Mouse (Mus musculus) left cerebral cortex, postnatal 4 days (tissue): ENCODE measurements around the gene Tacr2. TPM values are rescaled to one million over a fixed set of nuclear protein-coding genes. Genes with fewer than 3 reads are reported as not detected.

Source experiments
- DNase-seq: peaks from one replicate; pipeline ENCODE4 v3.0.0-alpha.2; 2022
- intact Hi-C: fragments of 180-260 bp; cut with DNase I; formaldehyde crosslinking; loops from one replicate; pipeline ENCODE4 v1.15.1; 2025
- total RNA-seq, 2 experiments: library from RNA; stranded (reverse); gene quantifications; 2 replicates each; pipeline ENCODE4 v1.2.3; 2021

The Tacr2 gene
- total RNA-seq, 2 experiments from 2014 or later = not detected

GRCm38 (mm10) chr10:62296086-62296872, 44.0 kb downstream of the Tacr2 start:
- intact Hi-C loops = no loop called here
- DNase-seq = peak; percentile 27

DNA sequence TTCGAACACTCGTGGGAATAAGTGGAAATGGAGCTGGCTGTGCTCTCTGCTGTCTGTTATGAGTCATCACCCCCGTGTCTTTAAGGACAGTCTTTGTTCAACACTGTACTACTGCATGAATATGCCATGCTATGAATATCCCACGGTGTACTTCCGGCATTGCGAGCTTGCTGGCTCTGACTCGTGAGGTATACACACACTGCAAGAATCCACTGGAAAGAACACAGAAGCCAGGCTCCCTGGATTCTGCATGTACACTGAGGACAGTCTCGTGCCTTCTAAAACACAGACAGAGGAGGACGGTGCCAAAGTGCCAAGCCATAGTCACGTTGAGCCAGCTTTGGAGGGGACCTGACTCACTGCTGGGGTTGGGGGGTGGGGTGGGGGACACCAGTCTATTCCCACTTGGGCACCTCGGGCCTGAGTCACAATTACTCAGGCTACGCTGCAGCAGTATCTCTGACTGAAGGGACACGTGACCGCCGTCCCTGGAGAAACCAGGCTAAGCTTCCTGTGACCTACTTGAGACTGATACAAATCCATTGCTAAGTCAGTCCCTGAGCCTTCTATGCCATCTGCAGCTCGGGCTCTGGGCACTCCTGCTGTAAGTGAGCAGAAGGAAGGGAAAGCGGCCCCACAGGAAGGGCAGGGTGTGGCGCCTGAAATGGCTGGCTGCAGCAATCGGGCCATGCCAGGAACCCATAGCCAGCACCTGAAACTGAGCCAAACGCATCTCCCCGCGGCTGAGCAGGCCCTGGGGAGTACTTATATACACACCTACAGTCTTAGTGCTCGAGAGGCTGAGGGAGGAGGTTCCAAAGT, 48.0 kb downstream of the Tacr2 start:
- DNase-seq = peak; percentile 18
- intact Hi-C loops = no loop called here

DNA sequence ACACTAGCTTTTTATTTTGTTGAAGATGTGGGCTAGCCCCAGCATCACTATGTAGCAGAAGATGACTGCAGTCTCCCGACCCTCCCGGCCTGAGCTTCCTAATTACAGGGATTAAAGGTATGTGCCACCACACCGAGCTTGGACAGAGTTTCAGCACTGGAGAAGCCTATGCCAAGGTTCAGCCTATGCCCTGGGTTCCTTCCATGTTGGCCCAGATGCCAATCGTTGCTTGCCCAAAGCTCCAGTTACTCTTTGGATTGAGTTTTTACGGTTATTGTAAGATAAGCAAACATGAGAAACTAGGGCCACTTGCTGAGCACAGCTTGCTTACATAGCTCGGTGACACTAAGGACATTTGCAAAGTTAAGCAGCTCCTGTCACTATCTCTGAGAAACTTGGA, 52.9 kb downstream of the Tacr2 start:
- intact Hi-C loops = no loop called here
- DNase-seq = no peak

- intact Hi-C loops = no loop called here
- DNase-seq = no peak
These were observed 54.2 kb downstream of the Tacr2 start for GRCm38 (mm10) chr10:62306483-62306882.

- DNase-seq = no peak
- intact Hi-C loops = no loop called here
These were observed 56.8 kb downstream of the Tacr2 start for GRCm38 (mm10) chr10:62308896-62309491.

DNA sequence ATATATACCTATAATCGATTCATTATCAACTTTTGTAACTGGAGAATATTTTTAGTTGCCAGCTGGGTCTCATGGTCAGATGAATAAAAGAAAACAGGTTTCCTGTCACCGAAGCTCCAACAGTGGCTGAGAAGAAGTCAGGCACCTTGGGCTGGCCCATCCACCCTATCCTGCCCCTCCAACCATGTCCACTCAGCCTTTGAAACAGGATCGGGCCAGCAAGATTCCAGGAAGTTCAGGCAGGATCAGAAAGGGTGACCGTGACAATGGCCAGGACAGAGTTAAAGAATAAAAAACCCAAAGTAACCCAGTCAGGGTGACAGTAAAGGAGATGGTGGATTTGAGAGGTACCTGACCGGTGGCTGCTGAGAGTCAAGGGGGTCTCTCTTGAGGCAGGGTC, 57.4 kb downstream of the Tacr2 start:
- no peak for DNase-seq
- intact Hi-C loops = no loop called here

- intact Hi-C loops = no loop called here
- DNase-seq = no peak
These were observed 58.2 kb downstream of the Tacr2 start for GRCm38 (mm10) chr10:62310259-62311039.

DNA sequence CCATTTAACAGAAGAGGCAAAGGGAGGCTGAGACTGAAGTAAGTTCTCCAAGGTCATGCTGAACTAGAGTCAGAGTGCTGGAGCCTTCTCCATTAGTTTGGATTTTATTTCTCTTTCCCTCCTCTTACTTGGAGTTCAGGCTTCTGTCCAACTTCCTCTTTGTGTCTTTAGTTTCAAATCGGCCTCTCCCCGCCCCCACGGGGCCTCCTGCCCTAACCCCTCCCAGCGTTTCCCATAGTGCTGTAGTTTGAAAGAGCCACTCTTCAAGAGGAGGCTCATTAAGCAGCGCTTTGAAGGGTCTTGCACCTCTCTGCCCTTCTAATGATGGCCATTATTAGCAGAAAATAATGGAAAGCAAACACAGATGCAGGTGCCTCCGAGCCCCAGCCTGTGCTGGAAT, 59.2 kb downstream of the Tacr2 start:
- DNase-seq = no peak
- intact Hi-C loops = no loop called here

DNA sequence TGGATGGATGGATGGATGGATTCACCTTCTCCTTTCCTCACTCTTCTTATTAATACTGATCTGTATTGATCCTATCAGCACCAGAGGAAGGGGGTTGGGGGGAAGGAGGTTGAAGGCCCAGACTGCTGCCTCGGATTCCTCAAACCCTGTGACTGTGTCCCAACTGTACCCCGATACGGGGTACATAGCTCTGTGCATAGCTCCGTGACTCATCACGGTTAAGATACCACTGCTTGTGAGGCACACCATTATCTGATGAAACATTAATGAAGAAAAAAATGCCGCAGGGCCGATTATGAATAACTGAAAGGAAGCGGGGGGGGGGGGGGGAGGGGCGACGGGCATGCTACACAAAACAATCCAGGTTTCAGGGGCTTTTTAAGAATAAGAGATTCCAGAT, 60.9 kb downstream of the Tacr2 start:
- intact Hi-C loops = no loop called here
- no peak for DNase-seq

DNA sequence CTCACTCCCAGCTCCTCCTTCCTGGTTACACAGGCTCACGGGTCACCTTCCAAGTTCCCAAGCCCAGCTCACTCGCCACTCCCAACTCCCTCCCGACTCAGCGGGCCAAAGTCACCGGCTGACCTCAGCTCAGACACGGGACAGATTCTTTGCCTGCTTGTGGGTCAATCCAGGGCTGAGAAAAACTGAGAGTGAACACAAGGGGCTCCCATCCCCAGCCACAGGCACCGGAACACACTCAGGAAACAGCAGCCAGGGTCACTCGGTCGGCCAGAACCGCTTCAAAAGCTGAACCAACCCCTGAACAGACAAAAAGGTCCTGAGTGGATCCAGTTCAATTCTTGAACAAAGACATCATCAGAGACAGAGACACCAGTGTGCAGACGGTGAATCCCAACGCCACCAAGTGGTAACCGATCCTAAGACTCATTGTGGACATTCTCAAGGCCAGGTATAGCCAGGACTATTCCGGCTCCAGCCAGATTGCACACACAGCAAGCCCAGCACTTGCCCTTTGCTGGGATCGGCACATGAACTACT, 61.7 kb downstream of the Tacr2 start:
- intact Hi-C loops = no loop called here
- DNase-seq = no peak

Other genes starting within 250 kb of the Tacr2 start
- gene Neurog3, start 119.3 kb upstream of the Tacr2 start, total RNA-seq = not detected
- gene Fam241b, start 108.5 kb upstream of the Tacr2 start, total RNA-seq = 10 to 100 TPM; 77.9 to 92.9 TPM
- 1 to 10 TPM; 5.1 to 6.0 TPM for gene Tspan15, start 21.2 kb upstream of the Tacr2 start, total RNA-seq
- gene Hk1, start 127.5 kb downstream of the Tacr2 start, total RNA-seq = 100 to 1,000 TPM; 239 to 253 TPM
- gene Hkdc1, start 170.1 kb downstream of the Tacr2 start, total RNA-seq = 1 to 10 TPM in 1 of 2 experiments, under 1 TPM in 1; 0.82 to 1.1 TPM
- 1 to 10 TPM; 1.2 TPM for gene 4930507D05Rik, start 197.1 kb downstream of the Tacr2 start, total RNA-seq
- 10 to 100 TPM; 22.4 to 23.6 TPM for gene Supv3l1, start 197.3 kb downstream of the Tacr2 start, total RNA-seq
- gene Vps26a, start 234.4 kb downstream of the Tacr2 start, total RNA-seq = 10 to 100 TPM; 37.4 to 41.2 TPM